Mouse (Mus musculus) spleen, adult 2 months (tissue): Measurements from ENCODE around the gene Rap1gap2.

Experiments
- CTCF ChIP-seq: fragments of 200-500 bp; IDR thresholded peaks from 2 replicates; pipeline ENCODE4 v1.5.1; 2011; ENCODE audit warnings: mild to moderate bottlenecking, inconsistent platforms; ENCODE audit not compliant: insufficient read depth, insufficient read length, insufficient replicate concordance; ENCODE audit errors: extremely low read depth
- POLR2A ChIP-seq: fragments of 200-500 bp; IDR thresholded peaks from 2 replicates; pipeline ENCODE4 v1.6.1; 2011; ENCODE audit warnings: low read depth, low read length, inconsistent platforms

DNA sequence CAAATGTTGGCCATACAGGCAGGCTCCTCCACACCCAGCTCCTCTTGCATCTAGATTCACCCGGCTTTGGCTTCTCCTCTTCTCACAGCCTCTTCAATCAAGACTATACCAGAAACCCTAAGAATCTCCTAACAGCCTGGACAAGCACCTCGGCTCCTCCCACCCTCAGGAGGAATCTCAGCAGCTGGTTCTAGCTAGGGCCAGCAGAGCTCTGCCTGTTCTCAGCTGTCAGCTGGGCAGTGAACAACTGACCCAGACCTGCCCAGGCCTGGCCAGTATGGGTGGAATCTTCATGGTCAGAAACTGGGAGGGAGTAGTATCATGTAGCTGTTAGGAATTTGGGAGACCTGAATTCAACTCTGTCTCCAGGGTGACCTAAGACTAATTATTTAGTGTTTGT, 206.5 kb downstream of the Rap1gap2 start:
- TF ChIP-seq CTCF: no peak
- TF ChIP-seq POLR2A: no peak
